Mouse (Mus musculus) A20 (cell line): ENCODE measurements at regions not wholly inside any gene's neighbourhood (a gene's known extent, or its start where the extent isn't known, plus 50 kb on each side); places are given as distances from the start of the nearest gene placed in this dataset.
A peak's percentile ranks its signal among the peaks of the same experiment; 100 is the strongest.

ENCODE experiments used
- DNase-seq: peaks from one replicate; pipeline ENCODE4 v3.0.0-alpha.2; 2011; ENCODE audit warnings: low read depth, low spot score

DNA sequence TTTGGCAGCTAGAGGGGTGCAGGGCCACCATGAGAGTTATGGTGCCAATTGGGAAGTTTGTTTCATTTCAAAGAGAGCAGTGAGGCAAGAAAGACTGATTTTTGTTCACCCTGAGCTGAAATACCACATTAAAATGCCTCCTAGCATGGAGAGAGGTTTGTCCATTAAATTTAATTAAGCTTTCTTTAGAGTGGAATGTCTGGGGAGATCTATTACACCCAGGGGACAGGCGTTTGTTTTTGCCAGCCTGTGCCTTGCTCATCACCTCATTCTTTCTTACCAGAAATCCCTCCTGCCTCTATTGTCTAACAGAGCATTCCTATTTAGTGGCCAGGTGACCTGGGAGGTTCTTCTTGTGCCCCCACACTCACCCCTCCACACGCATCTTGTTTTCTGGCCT is 55.2 kb upstream of the Rcn1 start:
- no peak for DNase-seq

DNA sequence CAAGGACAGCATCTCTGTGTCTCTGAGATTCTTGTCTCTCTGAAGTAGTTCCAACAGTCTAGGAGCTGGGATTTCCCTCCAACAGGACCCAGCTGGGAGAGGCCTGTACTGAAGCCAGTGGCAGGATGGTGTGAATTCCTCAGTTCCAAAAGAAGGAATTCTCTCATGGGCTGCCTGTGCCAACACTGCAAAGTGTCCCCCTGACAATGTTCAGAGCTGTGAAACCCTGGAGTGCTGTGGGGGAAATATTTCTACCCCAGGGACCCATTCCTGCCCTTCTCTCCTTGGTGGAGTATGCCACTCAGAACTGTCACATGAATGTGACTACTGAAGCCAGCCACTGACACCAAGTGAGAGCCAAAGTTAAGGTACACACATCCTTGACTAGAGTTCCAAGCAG is 55.7 kb upstream of the Rcn1 start:
- DNase-seq: no peak

DNA sequence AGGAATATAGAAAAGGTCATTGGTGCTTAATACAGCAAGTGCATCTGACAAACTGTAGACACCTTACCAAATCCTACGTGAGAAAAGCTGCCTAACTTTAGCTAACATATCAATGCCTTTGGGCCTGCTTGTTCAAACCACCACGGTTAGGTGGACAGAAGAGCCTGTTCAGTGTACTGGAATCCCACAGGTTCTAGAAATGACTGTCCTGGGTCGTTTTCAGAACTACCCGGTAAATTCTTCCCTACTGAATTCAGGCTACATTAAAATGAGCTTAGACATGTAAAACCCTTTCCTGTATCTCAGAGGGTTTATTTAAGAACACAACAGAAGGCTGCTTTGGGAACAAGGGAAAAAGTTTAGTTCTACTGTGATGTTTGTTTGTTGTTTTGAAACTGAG is 59.5 kb upstream of the Rcn1 start:
- no peak for DNase-seq

DNA sequence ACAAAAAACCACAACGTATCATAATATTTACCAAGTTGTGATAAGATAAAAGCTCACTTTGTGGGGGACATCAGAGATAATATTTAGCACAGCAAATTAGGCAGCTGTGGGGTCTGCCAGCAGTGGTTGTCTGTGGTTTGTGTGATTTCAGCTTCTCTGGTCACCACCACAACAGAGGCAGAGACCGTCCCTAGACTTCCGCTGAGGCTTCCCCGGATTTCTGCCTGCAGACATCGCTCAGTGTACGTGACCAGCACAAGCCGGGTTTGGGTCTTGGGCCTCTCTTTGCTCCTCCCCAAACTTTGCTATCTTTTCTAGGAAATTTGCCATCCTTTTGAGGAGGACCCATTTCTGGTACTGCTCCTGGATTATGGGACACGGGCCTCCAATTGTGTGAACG is 60.4 kb upstream of the Rcn1 start:
- no peak for DNase-seq

DNA sequence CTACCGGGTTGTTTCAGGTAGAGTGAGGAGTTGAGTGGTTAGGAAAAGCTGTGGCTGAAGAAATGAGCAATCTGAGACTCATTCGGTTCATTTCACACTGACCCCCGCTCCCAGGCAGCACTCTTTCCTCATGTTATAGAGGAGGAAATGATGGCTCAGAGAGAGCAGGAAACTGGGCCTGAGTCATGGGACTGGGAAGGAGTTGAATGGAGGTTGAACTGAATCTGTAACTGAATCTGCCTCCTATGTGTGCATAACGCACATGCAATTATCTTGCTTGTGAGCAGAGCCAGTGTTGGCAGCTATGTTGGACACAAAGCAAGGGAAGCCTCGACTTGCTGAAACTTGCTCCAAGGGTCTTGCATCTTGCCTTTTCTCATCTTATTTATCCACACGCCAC is 66.5 kb upstream of the Rcn1 start:
- no peak for DNase-seq

DNA sequence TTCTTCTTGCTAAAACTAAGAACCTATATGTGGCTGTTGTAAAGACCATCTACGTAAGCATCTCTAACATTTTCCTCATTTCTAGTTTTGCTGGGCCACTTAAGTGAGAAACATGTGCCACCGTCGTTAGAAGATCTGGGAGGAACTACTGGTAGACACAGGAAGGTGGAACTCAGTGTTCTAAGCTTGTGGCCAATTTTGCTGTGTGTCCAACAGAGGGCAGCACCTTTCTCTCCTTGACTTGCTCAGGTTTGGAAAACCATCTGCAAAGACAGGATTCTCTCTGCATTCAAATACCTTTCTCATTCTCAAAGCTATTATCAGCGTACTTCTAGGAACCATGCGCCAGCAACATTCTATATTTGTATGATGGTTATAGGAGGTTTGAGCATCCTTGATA is 69.8 kb upstream of the Rcn1 start:
- DNase-seq: peak; percentile 19

DNA sequence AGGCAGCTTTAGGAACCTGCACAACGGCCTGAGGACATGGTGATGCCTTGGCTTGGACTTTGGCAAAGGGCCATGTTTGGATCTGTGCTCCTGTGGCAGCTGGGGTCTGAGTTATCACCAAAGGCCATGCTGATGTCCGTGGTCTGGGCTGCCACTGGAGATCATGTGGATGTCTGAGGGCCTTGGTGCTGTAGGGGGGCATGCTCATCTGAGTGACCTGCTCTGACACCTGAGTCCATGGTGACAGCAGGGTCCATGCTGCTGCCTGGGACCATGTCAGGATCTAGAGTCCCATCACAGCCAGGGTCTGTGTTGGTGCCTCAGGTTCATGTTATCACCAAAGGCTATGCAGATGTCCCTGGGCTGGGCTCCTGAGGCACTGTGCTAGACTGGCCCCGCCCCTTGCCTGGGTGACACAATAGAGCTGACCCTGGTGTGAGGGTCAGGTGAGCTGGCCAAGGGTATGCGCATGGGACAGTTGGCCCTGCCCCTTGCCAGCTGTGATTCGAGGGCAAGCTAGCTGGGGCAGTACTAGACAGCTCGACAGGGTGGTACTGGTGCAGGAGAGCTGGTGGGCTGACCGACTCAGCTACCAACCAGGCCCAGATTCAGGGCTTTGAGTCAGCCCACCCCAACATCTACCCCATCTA is 77.0 kb upstream of the Rcn1 start:
- DNase-seq: no peak

DNA sequence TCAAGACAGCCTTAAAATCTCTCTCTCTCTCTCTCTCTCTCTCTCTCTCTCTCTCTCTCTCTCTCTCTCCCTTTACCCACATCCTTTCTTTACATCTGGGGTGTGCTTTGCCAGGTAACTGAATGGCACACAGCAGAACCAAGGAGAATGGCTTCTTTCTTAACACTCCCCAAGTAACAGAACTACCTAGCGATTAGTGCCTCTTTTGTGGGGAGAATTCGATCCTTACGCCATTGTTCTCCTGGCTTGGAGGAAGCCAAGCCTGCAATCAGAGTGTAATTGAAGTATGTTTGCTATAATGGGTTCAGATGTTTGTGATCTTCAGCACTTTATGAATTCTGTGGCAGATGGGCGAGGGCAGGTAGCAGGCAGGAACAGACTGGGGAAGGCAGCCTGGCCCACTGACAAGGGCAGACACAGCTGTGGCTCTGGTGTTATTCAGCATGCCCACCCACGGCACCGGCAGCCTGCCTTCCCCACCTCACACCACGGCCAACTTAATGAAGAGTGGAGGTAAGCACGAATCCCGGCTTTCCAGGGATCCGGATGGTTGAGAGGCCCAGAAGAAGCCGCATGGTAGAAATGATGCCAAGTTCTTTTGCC is 83.0 kb upstream of the Rcn1 start:
- DNase-seq: no peak

DNA sequence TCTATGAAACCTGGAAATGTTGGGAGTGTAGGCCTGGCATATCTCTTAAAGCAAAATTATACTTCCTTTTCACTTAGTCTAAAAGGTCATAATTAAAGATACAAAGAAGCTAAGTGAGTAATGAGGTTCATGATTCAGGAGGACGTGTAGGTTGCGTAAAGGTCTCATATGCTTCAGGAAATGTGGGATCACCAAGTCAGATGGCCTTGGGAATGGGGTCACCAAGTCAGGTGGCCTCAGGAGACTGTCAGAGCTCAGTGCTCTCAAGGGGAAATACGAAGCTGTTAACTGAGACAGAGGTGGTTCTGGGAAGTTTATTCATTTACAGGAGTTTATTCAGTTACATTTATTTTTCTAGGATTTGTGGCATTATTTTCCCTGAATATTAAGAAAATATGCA is 85.4 kb upstream of the Rcn1 start:
- DNase-seq: no peak

DNA sequence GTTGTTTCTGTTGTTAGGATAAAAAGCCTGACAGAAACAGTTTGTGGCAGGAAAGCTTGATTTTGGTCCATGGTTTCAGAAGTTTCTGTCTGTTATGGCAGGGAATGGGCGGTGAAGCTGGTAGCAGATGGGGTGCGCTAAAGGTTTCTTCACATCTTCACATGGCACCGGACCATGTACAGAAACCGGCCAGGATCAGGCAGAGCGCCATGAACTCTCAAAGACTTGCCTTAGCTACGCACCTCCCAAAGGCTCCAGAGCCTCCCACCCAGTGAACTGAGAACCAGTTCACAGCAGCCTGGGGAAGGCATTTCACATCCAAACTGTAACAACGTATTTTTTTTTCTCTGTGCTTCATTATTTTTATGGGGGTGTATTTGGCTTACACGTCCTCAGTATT is 86.2 kb upstream of the Rcn1 start:
- no peak for DNase-seq

DNA sequence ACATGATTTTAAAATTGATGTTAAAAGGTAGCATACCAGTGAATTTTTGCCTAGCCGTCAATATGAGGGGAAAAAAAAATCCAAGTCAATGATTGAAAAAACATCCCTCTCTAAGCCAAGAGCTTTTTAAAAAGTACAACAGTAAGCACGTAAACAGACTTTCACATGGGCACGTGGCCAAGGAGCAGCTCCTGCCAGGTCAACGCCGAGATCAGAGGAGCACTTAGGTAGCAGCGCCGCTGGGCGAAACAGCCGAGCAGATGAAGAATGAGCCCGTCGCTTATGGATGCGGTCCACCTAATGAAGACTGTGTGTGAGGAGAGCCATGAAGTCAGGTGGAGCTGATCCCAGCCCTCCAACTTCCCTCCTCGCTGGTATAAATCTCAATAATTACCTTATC is 96.7 kb upstream of the Rcn1 start:
- DNase-seq: no peak

DNA sequence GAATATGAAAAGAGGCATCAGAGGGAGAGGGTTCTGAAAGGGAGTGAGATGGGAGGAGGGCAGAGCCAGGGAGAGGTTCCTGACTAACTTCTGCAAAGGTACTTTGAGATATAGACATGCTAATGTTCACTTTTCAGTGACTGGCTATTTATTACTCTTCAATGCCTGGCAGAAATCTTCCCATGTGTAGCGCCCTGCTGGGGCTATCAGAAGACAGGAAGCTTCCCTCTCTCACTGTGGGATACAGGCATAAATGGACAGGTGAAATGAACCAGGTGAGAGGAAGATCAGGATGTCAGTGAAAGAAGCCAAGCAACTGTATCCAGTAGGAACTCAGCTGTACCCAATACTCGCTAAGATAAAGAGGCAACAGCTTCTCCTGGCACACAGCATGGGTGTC is 105.1 kb upstream of the Rcn1 start:
- DNase-seq: no peak

DNA sequence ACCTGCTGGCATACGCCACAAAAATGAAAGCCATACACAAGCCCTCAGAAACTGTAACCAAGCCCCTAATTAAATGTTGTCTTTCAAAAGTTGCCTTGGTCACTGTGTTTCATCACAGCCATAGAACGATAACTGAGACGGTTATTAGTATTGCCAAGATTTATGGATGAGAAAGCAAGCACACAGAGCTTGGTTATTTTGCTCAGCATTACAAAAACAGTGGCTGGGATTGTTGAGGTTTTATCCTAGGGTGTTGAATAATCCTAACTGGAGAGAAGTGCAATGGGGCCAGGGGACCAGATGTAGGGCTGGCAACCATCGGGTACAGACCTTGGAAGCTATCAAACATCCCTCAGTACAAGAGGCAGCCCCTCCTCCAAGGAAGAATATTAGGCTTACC is 106.4 kb upstream of the Rcn1 start:
- no peak for DNase-seq

DNA sequence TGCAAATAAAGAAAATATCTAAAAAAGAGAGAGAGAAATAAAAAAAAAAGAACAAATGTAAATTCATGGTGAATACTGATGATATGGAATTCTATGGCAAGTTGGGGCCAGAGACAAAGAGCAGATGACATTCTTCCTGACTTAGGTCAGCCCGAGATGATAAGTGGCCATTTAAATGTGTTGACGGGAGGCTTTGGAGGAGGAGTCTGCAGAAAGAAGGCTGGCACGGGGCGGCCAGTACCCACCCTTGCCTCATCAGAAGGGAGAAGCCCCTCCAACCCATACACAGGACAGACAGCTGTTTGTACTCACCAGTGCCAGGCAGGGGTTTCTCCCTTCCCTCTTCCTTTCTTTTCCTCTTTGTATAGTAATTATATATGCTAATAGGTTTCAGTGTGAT is 108.0 kb upstream of the Rcn1 start:
- no peak for DNase-seq

DNA sequence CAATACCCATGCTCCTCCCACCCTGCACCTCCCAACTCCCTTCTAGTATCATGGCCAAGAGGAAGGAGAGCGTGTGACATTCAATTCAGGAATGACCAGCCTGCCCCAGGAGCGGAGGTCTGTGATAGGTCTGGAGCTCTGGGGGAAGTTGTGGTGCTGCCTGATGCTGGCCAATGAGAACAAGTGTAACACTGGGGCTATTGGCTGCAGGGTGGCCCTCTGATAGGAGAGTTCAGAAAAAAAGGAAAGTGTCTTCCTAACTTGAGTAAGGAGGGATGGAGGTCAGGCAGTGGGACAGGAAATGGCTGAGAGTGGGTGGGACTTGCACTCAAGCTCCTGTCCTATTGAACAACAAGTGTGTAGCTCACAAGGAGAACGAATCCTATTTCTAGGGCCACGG is 111.7 kb upstream of the Rcn1 start:
- no peak for DNase-seq

DNA sequence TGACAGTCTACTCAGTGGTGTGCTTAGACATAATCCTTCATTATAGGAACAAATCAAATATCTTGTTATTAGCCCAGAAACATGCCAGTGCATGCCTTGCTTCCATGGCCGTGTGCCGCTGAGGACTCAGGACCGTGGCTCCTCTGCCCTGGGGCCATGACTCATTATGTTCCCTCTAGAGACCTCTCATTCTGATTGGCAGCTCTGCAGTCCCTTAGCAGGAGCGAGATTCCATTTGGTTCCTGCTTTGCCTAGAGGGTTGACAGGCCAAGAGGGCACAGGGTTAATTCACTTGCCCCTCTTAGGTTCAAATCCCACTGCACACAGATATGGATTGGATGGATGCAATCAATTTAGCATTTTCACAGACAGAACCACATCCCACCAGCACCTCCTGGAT is 112.6 kb upstream of the Rcn1 start:
- no peak for DNase-seq

DNA sequence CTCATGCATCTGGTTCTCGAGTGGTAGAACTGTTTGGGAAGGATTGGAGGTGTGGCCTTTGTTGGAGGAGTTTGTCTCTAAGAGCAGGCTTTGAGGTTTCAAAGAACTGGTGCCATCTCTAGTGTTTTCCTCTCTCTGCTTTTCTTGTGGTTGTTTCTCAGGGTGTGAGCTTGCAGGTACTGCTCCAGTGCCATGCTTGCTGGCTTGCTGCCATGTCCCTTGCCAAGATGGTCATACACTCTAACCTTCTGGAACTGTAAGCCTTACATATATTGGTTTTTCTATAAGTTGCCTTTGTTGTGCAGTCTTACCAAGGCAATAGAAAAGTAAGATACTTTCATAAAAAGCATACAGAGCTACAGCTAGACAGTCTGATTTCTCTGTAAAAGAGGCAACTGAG is 115.1 kb upstream of the Rcn1 start:
- DNase-seq: no peak

DNA sequence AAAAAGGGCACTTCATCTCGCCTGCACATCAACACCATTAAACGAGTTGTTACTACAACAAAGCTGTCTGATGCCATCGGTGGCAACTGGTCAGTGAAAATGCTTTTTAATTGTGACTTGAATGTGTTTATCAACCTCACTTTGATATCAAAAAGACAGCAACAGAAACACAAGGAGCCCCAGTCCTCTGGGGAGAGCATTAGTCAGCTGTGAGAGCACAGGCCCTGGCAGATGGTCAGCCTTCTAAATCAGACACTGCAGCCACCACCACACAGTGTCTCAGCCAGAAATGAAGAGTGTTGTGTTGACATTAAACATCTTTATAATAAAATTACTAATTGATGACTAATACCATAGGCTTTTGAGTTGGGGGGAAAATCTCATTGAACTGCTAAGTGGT is 115.8 kb upstream of the Rcn1 start:
- DNase-seq: no peak

DNA sequence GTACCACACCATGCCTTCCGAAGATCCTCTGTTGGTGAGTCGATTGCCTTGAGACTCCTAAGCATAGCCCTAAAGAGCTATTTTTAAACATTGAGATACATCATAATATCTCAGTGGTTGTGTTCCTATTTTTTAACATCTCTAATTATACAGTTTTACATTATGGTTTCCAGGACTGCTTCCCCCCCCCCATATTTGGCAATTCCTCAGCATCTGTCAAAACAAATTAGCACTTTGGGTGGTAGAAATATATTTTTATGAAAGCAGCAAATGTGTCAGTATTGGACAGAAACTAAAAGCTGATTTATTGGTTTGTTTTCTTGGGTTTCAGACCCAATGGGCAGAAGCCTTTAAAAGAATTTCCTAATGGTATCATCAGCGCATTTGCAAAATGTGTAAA is 116.2 kb upstream of the Rcn1 start:
- no peak for DNase-seq

DNA sequence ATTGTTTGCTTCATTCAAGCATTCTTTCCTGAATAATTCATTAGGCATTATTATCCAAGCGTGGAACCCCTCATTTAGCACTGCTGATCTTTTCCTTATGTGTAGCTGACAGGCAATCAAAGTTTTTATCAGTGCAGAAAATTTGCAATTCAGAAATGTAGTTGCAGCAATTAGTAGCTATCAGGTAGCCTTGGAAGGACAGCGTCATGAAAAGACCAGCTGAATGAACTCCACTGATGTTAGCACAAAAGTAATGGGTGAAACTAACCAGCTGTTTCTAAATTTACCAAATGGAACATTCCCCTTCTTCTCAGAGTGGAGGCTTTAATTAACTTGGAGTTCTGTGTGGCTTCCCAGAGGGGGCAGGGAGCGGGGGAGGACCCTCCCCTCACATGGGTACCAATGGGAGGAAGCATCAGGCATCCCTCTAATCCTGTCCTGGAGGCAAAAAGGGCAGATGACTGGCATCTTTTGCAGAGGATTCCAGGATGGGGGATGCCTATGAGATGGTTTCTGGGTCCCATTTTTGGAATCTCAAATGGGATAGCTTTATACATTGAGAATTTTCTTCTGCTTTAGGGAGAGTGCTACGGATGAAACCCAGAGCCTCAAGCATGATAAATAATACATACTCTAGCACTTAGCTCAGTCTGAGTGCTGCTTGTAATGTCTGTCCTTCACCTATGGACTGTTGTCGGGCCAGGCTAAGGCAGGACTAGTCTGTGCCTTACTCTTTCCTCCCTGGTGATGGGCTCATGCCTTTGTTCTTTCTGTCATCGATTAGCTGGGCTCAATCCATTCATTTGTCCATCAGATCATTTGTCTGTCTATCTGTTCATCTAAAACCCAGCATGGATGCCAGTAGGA is 117.4 kb upstream of the Rcn1 start:
- no peak for DNase-seq

DNA sequence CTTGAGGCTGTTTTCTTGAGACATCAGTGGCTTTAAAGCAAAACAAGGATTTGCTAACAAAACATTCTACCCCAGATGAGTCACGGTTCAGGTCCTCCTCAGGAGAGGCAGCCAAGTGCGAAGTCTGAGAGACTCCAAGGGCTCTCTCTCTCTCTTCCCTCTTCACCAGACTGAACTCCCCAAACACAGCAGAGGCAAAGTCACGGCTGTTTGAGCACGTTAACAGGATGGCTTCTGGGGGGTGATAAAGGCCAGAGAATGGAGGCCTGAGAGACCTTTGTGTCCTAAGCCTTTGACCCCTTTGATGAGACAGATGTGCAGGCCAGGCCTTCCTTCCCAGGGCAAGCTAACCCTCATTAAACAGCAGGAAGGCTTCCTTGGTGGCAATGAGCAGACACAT is 122.7 kb upstream of the Rcn1 start:
- DNase-seq: no peak

DNA sequence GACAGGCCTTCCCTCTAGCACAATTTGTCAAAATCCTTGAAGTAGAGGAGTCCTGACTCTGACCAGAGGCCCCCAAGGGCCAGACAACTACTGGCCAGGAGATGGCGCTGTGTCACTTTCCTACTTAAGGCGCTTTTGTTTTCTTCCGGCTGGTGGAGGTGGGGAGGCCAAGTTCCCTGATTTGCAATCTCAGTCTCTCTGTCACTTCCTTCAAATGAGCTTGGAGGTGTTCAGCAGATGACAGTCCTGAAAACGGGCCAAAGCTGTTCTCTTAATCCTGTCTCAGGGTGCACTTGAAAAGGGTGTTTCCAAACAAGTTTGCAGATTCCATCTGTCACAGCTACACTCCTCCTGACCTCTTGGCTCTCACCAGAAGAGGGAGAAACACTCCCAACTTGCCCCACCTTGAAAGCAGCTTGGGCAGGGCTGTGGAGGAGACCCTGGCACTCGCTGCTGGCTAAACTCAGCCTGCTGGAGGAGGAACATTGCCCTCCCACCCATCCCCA is 124.2 kb upstream of the Rcn1 start:
- peak; percentile 71 for DNase-seq

DNA sequence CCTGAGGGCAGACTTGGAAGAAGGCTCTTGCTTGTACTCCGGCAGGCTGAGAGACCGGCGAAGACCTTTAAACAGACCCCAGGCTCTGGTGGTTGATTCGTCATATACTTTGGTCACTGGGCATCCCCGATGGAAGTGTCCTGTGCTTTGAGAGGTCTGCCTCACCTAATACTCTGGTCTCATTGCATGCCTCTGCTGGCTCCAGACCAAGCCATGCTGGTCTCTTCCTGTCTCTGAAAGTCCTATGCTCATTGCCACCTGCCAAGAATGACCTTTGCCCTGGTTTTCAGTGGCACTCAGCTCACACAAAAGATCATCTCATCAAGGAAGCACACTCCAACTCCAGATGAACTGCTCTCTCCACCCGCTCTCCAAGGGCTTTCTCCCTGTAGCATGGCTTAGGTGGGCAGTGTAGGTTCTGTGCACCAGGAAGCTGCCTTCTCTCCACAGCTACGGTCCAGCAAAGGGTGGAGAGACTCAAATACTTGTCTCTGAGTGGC is 126.0 kb upstream of the Rcn1 start:
- DNase-seq: no peak
